ENCODE assay signal across 15 mouse cellular contexts in the genomic region with DNA sequence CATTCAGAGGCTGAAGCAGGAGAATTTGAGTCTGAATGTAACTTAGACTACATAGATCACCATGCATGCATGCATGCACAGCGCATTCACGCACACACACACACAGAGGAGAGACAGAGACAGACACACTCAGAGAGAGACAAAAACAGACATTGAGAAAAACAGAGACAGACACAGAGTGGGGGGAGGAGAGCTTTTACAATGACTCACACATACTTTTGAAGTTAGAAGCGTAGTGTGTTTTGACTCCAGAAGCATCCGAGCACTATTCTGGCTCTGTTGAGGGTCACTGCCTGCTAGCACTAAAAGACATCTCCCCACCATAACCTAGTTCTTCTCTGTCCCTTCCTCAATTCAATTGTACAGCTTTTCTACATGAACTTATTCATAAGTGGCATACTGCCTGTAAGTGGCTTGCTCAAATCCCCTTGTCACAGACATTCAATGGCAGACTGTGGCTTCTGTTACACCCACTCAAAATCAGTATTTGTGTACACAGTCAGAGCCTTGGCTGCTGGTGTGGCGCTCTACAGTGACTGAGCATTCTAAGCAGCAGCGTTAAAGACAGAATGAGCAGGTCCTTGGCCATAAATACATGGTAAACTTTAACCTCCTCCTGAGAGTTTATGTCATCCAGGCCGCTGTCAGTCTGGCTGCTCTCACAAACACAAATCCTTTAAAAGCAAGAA. TPM values are rescaled to one million over a fixed set of nuclear protein-coding genes. Genes with fewer than 3 reads are reported as not detected.
DNase-seq lines count a peak whose midpoint lies in the region; ATAC-seq and TF ChIP-seq lines count a peak whose summit lies in the region.
"Had no signal": no experiment of that assay in that cellular context is flagged by ENCODE, and none has a peak within 500 bp of the region (broad histone marks: within the 10 kb centered on the region; RNA-seq: fewer than 3 reads in every experiment).

No protein-coding gene starts in this region.

- no peaks in the 10 kb centered on the region for H3K9me3 ChIP-seq in lung, embryonic 16.5 days (ENCODE audit: control insufficient read depth, low read length)
- H3K9me3 ChIP-seq: heart, embryonic 13.5 days; megakaryocyte, embryonic 14.5 days; neural tube, embryonic 13.5 days had no signal

- no peak overlapping the region for H3K4me2 ChIP-seq in lung, embryonic 16.5 days (ENCODE audit: low read depth, low read length)
- H3K4me2 ChIP-seq in myocyte (ENCODE audit: low read depth), result peak overlapping the region; percentile 61
- H3K4me2 ChIP-seq: heart, embryonic 13.5 days; neural tube, embryonic 13.5 days had no signal

- H3K36me3 ChIP-seq in lung, embryonic 16.5 days (ENCODE audit: control insufficient read depth, insufficient read depth, low read length), result no peaks in the 10 kb centered on the region
- H3K36me3 ChIP-seq in myocyte (ENCODE audit: control insufficient read depth, insufficient read depth), result no peaks in the 10 kb centered on the region
- H3K36me3 ChIP-seq: heart, embryonic 13.5 days; neural tube, embryonic 13.5 days had no signal

- TF ChIP-seq POLR2A in myocyte (IDR thresholded peaks at IDR 0.05; ENCODE audit: insufficient read length, low read depth), result no peak

- H3K27me3 ChIP-seq in lung, embryonic 16.5 days (ENCODE audit: control insufficient read depth, insufficient read depth, low read depth, low read length), result no peaks in the 10 kb centered on the region
- H3K27me3 ChIP-seq in myocyte (ENCODE audit: control insufficient read depth, insufficient read depth, insufficient read length), result no peaks in the 10 kb centered on the region
- H3K27me3 ChIP-seq: heart, embryonic 13.5 days; neural tube, embryonic 13.5 days had no signal

- peak; percentile 20 to 56 for DNase-seq in adrenal gland, adult (ENCODE audit: inconsistent age in 2 of 2, low spot score in 1 of 2)
- no peak for DNase-seq in adrenal gland, postnatal 4 days (ENCODE audit: low spot score in 2 of 2)
- no peak for DNase-seq in lung, postnatal 25 days (ENCODE audit: low spot score)
- peak; percentile 47 for DNase-seq in induced T-regulatory cell, adult 2 months (ENCODE audit: low read depth)
- DNase-seq in heart, adult 11 months, result no peak
- no peak for DNase-seq in gastrocnemius, postnatal 36 days
- DNase-seq: cerebellum, adult 18-20 months; gastrocnemius, postnatal 25 days; kidney, postnatal 36 days had no signal

- ATAC-seq in lung, embryonic 16.5 days (ENCODE audit: low read depth), result 0 out of 2 replicates have a peak, but pooled peaks have one; percentile 20
- ATAC-seq: intestine, postnatal 0 days had no signal

- intact Hi-C loops in gastrocnemius, postnatal 36 days (cut with DNase I), result no loop called here

- H3K4me1 ChIP-seq in lung, embryonic 16.5 days (replicated peaks; ENCODE audit: control insufficient read depth, insufficient read depth, low read length), result no peaks in the 10 kb centered on the region
- H3K4me1 ChIP-seq: neural tube, embryonic 13.5 days had no signal

- no peak overlapping the region for H3K9ac ChIP-seq in lung, embryonic 16.5 days (ENCODE audit: low read length)
- H3K9ac ChIP-seq: heart, embryonic 13.5 days; neural tube, embryonic 13.5 days had no signal

- no peak overlapping the region for H3K27ac ChIP-seq in lung, embryonic 16.5 days (ENCODE audit: low read length)
- H3K27ac ChIP-seq: neural tube, embryonic 13.5 days had no signal

- WGBS in lung, embryonic 16.5 days, result 60% methylated on average over 7 of the region's 7 CpGs

- H3ac ChIP-seq in myocyte (ENCODE audit: control insufficient read depth, insufficient read length), result no peak overlapping the region

- no peaks in the 10 kb centered on the region for H3K79me2 ChIP-seq in myocyte (ENCODE audit: control insufficient read depth, insufficient read depth)

- no peak overlapping the region for H3K4me3 ChIP-seq in lung, embryonic 16.5 days (ENCODE audit: low read length)
- H3K4me3 ChIP-seq in myocyte, result no peak overlapping the region
- H3K4me3 ChIP-seq: heart, embryonic 13.5 days; megakaryocyte, embryonic 14.5 days; neural tube, embryonic 13.5 days had no signal

TF ChIP-seq in myocyte, 11 proteins besides CTCF, POLR2A, EP300 and RAD21:
- TF ChIP-seq CEBPB (IDR thresholded peaks at IDR 0.05; ENCODE audit: insufficient read depth, poor library complexity, severe bottlenecking), result no peak
- no peak for TF ChIP-seq TCF3 (IDR thresholded peaks at IDR 0.05; ENCODE audit: insufficient read length, low read depth)
- no peak for TF ChIP-seq POLR2AphosphoS2 (IDR thresholded peaks at IDR 0.05; ENCODE audit: insufficient read length, low read depth)
- TF ChIP-seq MAX (IDR thresholded peaks at IDR 0.05; ENCODE audit: low read depth), result no peak
- TF ChIP-seq USF1 (IDR thresholded peaks at IDR 0.05; ENCODE audit: low read depth), result no peak
- no peak for TF ChIP-seq E2F4 (IDR thresholded peaks at IDR 0.05; ENCODE audit: insufficient read depth)
- TF ChIP-seq REST (IDR thresholded peaks at IDR 0.05; ENCODE audit: insufficient read depth, insufficient read length), result no peak
- TF ChIP-seq MYOG (IDR thresholded peaks at IDR 0.05; ENCODE audit: control insufficient read depth in 1 of 3, insufficient read depth in 1 of 3, insufficient read length in 2 of 3, low read depth in 2 of 3), result no peak
- TF ChIP-seq MYOD1 (IDR thresholded peaks at IDR 0.05; ENCODE audit: control insufficient read depth in 1 of 3, insufficient read length in 2 of 3, low read depth in 2 of 3), result no peak
- TF ChIP-seq SRF (IDR thresholded peaks at IDR 0.05; ENCODE audit: control insufficient read depth, insufficient read length, low read depth), result no peak
- TF ChIP-seq TCF12 (IDR thresholded peaks at IDR 0.05; ENCODE audit: insufficient read depth, poor library complexity, severe bottlenecking), result no peak

RNA-seq across cellular contexts. Expression of a gene that starts 28.4 kb away (rescaled TPM):
- 10 to 100 TPM; 64.1 to 66.0 TPM for total RNA-seq in adrenal gland, postnatal 4 days (2021)
- polyA plus RNA-seq in lung, embryonic 16.5 days (2015; fragmentation: Nextera tagmentation; extraction: Ambion mirVana), result 33.7 and 34.7 TPM in 2 replicates
- polyA plus RNA-seq in myocyte (2012; fragmentation: generic; extraction: Trizol), result 44.6 TPM
- 10 to 100 TPM; 48.4 to 52.3 TPM for total RNA-seq in gastrocnemius, postnatal 36 days (2021)

Comparison
In these comparisons a context has a peak if more than half of its experiments do, and no peak if none do; other contexts are left out.
1. DNase-seq: peak in adrenal gland, adult (2 of 2) and induced T-regulatory cell, adult 2 months (single experiment); none in adrenal gland, postnatal 4 days (0 of 2), lung, postnatal 25 days (single experiment), heart, adult 11 months (single experiment) and gastrocnemius, postnatal 36 days (0 of 2).